Mouse (Mus musculus): ENCODE measurements at regions not wholly inside any gene's neighbourhood (a gene's known extent, or its start where the extent isn't known, plus 50 kb on each side); places are given as distances from the start of the nearest gene placed in this dataset.

DNA sequence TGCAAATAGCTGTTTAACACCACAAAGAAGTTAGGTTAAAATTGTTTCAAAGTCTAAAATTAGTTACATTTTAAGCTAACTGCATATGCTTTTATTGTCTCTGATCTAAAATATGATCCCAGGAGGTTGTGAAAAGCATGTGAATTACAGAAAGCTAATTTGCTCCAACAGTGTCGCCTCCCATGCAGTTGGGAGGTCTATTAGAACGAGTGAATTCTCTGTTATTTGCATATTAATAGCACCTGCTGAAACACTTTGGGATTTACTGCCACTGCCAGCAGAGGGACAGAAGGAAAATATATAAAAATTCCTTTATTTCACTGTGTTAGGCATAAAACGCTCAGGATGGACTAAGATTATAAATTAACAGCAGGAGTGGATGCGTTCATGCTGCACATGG, 947.7 kb downstream of the 5730522E02Rik start:
- DNase-seq (ENCODE audit: low spot score) (no peak), ATAC-seq (replicated peaks; ENCODE audit: low FRiP score, low TSS enrichment, low read depth) (no peak)
- WGBS, result 37% methylated on average over 4 of the region's 4 CpGs

DNA sequence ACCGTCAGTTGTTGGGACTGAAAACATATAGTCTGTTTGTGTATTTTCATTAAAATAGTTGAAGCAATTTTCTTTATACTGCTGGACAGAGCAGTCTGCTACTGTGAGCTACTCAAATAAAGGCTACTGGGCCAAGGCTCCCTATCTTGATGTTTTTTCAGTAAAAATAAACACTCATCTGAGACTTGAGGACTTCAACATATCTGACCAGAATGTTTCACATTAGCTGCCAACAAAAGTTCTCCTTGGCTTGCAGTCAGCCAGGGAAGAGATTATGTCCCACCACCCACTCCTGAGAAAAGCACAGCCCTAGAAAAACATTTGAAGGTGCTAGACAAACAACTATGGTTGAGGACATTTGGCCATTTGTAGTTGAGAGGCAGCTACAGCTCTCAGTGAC, 950.9 kb downstream of the 5730522E02Rik start:
- no peaks in the 10 kb centered on the region for H3K9me3 ChIP-seq (ENCODE audit: control insufficient read depth, low read length)
- DNase-seq (ENCODE audit: low spot score) (no peak), ATAC-seq (replicated peaks; ENCODE audit: low FRiP score, low TSS enrichment, low read depth) (no peak)
- 83% methylated on average over 1 of the region's 1 CpGs for WGBS
- H3K27ac ChIP-seq (ENCODE audit: low read depth), result no peak overlapping the region
- H3K36me3 ChIP-seq (ENCODE audit: control insufficient read depth, insufficient read depth, low read length), result no peaks in the 10 kb centered on the region
- no peak overlapping the region for H3K4me3 ChIP-seq (ENCODE audit: low read depth, low read length)
- no peaks in the 10 kb centered on the region for H3K27me3 ChIP-seq (replicated peaks; ENCODE audit: control insufficient read depth, insufficient read depth, low read length)
- H3K4me1 ChIP-seq (replicated peaks; ENCODE audit: control insufficient read depth, insufficient read depth, low read length), result no peaks in the 10 kb centered on the region
- H3K4me2 ChIP-seq (ENCODE audit: low read length), result no peak overlapping the region
- H3K9ac ChIP-seq (ENCODE audit: low read length), result no peak overlapping the region

More for the DNA sequence above, 947.7 kb downstream of the 5730522E02Rik start:
- H3K4me1 ChIP-seq (replicated peaks; ENCODE audit: control insufficient read depth, insufficient read depth, low read length), result no peaks in the 10 kb centered on the region
- no peaks in the 10 kb centered on the region for H3K36me3 ChIP-seq (ENCODE audit: control insufficient read depth, insufficient read depth, low read length)
- no peaks in the 10 kb centered on the region for H3K27me3 ChIP-seq (replicated peaks; ENCODE audit: control insufficient read depth, insufficient read depth, low read length)
- H3K4me2 ChIP-seq (ENCODE audit: low read length), result no peak overlapping the region
- H3K9ac ChIP-seq (ENCODE audit: low read length), result no peak overlapping the region
- no peak overlapping the region for H3K27ac ChIP-seq (ENCODE audit: low read depth)
- H3K9me3 ChIP-seq (ENCODE audit: control insufficient read depth, low read length), result no peaks in the 10 kb centered on the region
- no peak overlapping the region for H3K4me3 ChIP-seq (ENCODE audit: low read depth, low read length)

DNA sequence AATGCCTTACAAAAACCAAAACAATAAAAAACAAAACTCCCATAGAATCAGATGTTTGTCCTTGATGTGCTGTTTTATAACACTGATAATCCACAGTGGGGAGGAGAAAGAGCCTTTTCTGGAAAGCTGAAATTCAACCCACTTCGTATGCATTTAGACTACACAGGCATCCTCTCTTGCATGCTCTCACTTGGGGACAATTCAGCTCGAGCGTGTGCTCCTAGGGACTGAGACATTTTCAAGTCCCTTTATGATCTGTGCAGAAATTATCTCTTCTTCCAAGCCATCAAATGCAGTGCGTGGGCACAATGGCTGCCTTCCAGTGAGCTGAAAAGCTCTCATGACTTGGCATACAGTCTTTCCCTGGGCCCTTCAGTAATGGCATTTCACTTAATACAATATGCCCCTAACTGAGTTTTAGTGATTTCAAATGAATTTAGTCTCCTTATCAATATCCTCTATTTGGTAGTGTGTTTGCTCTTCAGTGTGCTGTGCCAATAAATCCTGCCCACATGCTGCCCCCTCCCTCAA, 977.1 kb downstream of the 5730522E02Rik start:
- H3K36me3 ChIP-seq (ENCODE audit: control insufficient read depth, insufficient read depth, low read length), result no peaks in the 10 kb centered on the region
- no peak overlapping the region for H3K4me2 ChIP-seq (ENCODE audit: low read length)
- ATAC-seq (replicated peaks; ENCODE audit: low FRiP score, low TSS enrichment, low read depth), result no peak
- H3K4me3 ChIP-seq (ENCODE audit: low read depth, low read length), result no peak overlapping the region
- H3K4me1 ChIP-seq (replicated peaks; ENCODE audit: control insufficient read depth, insufficient read depth, low read length), result no peaks in the 10 kb centered on the region
- H3K27me3 ChIP-seq (replicated peaks; ENCODE audit: control insufficient read depth, insufficient read depth, low read length), result no peaks in the 10 kb centered on the region
- no peak for DNase-seq (ENCODE audit: low spot score)
- 69% methylated on average over 4 of the region's 4 CpGs for WGBS
- no peak overlapping the region for H3K27ac ChIP-seq (ENCODE audit: low read depth)
- H3K9ac ChIP-seq (ENCODE audit: low read length), result no peak overlapping the region
- H3K9me3 ChIP-seq (ENCODE audit: control insufficient read depth, low read length), result no peaks in the 10 kb centered on the region

Measured in intestine, embryonic 14.5 days (tissue).